Mouse (Mus musculus) CD4-positive, CD25-positive, alpha-beta regulatory T cell, adult 4 months (primary cell): ENCODE measurements around the gene Dennd2a. TPM values are rescaled to one million over a fixed set of nuclear protein-coding genes. Genes with fewer than 3 reads are reported as not detected.

ENCODE experiments used
- ATAC-seq: one replicate; pipeline ENCODE4 v1.8.0; 2017
- polyA plus RNA-seq, 2 experiments: library from polyadenylated mRNA; unstranded; fragments of 100-300 nt; shearing (Covaris generic); gene quantifications; one replicate each; pipeline ENCODE4 v1.2.1; 2017

The Dennd2a gene
- polyA plus RNA-seq, 2 experiments from 2014 or later, result 0.65 TPM; not detected in 1

DNA sequence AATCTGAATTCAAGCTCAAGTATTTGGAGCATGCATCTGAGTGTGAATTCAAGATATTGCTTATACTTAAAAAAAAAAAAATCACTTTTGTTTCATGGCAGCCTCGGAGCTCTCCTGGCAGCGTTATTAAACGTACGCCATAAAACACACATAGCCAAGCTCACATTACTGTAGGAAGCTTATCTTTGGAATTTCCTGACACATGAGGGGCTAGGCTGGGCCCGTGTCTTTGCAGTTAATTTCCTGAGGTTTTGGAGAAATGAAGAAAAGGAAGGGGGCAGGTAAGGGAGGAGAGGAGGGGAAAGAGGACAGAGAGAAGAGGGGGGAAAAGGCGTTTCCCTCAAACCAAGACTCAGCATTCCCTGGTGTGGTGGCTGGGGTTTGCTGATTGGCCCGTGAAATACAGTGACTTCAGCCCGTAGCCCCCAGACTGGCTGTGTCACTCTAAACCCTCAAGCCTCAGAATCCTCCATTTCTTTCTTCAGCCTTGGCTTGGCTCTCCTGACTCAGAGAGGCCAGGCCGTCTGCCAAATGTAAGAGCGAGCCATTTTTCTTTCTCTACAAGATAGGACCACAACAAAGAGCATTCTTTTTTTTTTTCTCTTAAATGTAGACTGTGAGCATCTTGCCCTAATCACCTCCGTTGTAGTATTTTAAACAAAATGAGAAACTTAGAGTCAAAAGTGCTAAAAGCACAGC lies 42.5 kb downstream of the Dennd2a start:
- no peak for ATAC-seq

DNA sequence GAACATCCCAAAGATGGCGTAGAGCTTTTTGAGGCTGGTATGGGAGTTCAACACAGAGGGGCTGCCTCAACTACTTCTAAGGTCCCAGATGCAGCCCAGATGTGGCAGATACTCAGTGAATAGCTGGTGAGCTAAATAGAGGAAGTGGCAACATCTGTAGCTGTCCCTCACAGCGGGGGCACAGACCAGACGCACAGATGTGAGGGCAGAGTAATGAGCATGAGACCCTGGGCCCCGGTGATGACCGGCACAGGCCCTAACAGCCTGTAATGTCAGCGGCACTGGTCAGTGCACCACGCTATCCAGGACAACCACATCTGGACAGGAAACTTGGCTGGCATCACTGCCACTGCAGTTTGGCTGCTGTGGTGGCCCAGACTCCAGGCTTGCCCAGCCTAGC lies 54.2 kb downstream of the Dennd2a start:
- no peak for ATAC-seq

DNA sequence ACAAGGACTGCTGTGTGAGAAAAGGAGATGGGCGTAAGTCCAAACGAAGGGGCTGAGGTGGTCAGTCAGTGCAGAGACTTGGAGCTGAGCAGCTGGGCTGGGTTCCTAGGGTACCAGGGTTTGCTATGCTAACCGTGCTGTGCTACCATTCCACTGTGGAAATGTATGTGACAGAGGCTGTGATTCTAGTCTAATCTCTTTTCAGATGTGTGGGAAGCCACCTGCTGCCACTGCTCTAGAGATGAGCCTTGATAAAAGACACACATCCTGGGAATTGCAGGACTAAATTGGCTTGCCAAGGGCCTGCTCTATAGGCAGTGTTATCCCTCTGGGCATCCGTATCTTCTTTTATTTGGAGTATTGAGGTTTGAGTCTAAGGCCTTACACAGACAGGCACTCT lies 60.5 kb downstream of the Dennd2a start:
- no peak for ATAC-seq

DNA sequence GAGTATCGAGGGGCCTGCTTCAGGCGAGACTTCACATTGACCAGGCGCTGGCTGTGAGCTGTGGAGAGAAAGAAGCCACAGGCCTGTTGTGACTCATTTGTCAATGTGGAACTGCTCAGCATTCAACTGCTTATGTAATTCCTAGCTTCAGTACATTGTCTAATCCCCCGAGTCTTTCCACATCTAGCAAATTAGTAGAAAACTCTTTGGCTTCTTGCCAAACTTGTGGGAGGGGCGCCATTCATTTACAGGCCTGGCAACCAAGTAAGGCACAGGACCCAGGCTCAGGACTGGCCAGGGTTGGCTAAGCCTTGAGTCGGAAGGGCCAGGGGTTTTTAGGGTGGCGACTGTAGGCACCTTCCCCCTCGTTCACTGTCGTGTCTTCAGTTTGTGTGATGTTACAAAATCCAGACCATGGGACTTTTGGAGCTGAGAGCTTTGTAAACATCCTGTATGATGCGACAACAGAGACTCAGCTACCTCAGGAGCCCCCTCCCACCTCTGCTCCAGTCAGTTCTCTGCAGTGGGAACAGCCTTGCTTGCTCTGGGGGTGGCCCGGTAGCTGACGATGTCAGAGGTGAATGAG lies 64.4 kb downstream of the Dennd2a start:
- no peak for ATAC-seq

DNA sequence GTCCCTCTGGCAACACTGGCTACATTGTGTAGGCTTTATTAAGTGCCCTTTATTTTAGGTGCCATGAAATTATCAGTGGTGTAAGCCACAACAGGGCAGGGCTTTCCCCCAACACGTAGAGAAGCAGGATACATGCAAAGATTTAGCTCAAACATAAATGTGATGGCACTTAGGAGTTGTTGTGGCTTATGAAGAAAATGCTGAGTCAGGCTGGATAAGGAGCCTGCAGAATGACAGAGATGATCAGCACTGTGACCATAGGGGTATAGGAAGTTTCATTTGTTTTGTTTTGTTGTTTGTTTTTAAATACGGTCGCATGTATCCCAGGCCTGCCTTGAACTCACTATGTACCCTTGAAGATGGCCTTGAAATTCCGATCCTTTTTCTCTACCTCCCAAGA lies 65.5 kb downstream of the Dennd2a start:
- ATAC-seq, result no peak

DNA sequence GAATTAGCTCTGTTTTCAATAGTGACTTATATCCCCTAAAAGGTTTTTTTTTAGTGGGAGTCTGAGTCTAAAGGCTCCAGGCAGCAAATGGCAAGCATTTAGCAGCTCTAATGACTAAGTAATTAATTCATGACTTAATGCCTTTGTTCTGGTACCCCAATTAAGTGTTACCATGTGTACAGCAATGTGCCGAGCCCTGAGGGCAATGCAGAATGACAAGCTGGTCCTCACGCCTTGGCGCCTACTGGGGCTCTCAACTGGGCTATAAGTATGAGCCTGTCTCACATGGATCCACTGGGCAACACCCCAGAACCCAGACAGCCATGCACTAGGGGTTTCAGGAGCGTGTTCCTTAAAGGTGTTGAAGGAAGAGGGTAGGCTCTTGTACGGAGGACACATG lies 66.5 kb downstream of the Dennd2a start:
- no peak for ATAC-seq

DNA sequence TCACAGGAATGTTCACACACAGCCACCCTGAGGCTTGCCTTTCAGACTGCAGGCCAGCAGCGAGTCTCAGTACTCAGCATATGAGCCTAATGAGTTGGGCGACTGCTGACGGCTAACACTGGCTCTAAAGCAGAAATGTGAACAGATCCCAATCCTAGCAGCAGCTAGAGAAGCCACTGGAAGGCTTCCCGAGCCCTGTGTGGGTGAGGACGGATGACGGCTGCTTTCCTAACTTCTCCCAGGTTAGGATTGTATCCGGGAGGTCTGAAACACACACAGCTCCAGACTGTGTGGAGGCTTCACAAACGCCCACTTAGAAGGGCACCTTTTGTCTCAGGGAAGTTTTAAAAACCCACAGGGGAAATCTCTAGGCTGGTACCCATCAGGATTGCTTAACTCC lies 69.4 kb downstream of the Dennd2a start:
- ATAC-seq, result no peak

DNA sequence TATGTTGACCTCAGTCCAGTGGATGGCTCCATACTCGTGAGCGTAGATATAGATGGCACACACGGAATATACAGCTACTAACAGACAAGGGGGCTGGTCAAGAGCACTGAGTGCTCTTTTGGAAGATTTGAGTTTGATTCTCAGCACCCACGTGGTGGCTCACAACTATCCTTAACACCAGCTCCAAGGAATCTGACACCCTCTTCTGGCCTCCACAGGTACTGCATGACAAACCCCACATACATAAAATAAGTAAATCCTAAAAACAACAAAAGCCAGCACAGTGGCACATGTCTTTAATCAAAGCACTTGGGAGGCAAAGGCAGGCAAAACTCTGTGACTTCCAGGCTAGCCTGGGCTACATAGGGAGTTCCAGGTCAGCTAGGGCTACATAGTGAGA lies 74.0 kb downstream of the Dennd2a start:
- no peak for ATAC-seq

DNA sequence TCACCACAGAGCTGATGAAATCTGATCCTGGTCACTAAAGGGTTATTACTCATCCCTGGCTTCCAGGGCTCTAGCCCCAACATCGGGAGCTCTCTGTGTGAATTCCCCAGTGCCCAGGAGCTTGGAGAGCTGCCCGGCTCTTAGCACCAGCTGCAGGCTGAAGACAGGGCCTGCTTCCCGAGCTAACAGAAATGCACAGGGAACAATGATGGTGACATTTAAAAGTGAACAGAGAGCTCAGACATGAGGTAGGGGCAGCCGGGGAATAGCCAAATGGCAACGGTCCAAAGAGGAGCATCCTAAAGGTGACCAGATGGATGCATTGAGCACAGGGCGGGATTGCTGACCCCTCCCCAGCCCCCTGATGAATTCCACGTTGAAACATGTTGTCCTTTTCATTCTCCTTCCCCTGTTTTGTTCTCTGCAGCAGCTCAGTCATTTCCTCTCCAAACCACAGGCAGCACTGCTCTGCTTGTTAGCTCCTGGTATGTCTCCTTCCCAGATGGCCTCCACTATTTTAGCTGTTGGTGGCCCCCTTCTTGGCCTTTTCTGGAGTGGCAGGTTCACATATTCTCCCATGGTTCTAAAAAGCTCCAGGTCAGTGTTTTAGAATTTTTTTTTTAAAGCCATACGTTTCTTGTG lies 79.0 kb downstream of the Dennd2a start:
- no peak for ATAC-seq

DNA sequence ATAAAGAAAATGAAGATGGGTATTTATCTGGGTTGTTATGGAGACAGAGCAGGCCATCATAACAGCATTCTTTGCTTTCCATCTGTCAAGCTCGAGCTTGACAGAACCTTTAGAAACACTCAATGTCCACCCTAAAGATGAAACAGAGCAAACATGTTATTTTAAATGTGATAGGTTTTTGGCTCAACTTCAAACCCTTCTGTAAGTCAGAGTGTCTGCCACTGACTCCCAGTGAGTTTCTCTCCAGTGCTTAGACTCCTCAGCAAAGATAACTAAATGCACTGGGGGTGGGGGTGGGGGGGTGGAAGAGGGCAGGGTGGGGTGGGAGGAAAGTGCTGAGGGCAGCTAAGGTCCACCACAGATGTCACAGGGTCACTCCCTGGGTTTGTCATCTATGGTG lies 81.0 kb downstream of the Dennd2a start:
- ATAC-seq, result no peak

DNA sequence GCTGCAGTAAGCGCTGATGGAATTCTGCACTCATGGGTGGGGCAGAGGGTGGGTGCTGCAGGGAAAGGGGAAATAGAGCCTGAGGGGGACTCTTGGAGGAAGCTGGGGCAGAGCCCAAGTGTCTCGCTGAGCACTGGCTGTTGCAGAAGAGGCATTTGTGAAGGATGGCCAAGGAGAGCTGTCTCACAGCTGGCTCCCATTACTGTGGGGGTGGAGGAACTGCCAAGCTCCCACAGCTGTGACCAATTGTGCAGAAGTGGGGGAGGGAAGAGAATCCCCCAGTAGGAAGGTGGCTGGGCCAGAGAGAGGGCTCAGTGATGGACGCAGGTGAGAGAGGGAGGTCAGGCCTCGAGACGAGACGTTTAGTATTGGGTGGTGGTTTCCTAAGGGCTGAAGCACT lies 83.2 kb downstream of the Dennd2a start:
- no peak for ATAC-seq

DNA sequence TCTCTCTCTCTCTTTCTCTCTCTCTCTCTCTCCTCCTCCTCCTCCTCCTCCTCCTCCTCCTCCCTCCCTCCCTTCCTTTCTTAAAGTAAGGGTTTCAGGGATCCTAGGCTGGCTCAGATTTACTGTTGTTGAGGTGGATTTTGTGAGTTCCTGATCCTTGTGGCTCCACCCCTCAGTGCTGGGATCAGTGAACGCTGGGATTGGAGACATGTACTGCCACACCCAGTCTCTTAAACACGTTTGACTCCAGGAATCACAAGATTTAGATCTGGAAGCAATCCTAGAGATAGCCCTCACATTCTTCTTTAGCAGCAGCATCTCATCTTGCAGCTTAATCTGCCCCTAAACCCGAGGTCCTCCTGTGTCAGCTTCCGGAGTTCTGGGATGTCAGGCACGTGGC lies 84.8 kb downstream of the Dennd2a start:
- no peak for ATAC-seq

DNA sequence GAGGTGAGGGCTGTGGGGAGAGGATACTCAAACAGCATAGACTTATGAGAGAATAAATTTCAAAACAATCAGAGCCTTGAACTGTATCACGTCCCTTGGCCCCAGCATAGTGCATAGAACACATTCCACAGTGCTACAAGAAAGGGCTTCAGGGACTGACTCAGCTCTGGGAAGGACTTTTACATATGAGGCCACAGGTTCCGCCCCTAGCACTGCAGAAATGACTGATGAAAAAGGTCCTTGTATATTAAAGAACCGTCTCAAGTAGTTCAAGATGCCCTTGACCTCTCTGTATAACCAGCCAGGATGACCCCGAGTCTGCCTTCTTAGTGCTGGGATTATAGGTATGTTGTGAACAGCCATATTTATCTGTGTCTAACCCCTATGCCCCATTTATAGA lies 85.4 kb downstream of the Dennd2a start:
- no peak for ATAC-seq

DNA sequence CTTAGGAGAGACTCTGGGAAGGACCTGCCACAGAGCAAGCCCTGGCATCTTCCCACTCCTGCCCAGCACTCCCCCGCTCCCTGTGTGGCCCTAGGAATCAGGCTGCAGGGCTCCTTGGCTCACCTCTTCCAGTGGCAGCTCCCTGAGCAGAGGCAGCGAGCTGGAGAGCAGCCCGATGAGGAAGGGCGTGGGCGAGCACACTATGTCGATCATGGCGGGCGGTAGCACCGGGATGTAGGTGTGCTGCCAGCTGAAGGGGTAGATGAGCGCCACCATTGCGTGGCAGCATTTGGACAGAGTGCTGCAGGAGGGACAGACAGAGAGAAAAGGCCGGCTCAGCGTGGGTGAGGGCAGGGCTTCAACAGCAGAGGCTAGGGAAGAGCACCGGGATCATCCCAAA lies 87.6 kb downstream of the Dennd2a start:
- no peak for ATAC-seq

DNA sequence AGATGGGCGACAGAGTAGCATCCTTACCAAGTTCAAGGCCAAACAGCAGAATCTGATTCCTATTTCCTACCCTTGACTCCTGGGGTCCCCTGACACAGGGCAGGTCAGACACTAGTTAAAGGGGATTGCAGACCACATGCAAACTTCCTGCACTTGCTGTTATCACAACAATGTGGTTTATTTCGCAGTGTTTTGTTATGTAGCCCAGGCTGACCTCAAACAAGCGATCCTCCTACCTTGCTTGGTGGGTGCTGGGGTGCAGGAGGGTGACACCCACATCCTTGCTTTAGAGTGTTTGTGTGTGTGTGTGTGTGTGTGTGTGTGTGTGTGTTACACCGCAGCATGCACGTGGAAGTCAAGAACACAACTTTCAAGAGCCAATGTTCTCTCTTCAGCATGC lies 88.2 kb downstream of the Dennd2a start:
- ATAC-seq, result no peak

DNA sequence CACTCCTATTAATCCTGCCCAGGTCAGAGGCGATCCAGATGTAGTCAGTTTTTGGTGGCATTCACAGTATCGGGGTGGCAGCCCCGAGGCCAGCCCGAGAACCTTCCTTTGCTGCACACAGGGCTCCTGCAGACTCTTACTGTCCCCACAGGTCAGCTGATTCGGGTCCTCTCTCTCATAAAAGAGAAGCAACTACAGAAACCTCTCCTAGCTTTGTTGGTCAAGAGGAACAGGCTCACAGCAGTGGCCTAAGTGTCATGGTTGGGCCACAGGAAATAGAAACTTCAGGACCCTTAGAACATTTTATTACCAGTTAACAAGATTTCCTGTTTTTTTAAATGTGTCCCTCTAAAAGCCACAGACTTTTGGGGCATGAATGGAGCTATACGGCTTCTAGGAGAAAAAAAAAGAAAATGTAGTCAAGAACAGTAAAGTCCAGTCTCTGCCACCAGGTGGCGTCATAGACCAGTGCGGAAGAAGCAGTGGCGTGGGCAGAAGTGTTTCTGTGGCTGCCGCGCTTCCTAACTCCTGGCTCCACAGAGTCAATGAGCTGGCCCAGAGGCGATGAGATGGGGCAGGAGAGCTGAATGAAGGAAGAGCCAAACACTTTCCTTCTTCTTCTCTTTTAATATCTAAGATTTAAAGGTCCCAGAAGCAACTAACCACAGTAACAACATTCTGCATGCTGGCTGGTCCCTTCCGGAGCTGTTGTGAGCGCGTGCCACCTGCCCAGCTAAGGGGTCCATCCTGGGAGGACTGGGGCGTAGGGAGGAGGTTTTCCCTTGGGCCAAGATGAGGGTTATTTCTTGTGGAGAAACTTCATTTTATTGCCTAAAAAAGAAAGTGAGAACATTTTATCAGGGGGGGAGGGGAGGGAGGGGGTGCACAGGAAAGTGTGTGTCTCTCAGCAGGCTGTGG lies 94.8 kb downstream of the Dennd2a start:
- ATAC-seq, result peak; percentile 95

DNA sequence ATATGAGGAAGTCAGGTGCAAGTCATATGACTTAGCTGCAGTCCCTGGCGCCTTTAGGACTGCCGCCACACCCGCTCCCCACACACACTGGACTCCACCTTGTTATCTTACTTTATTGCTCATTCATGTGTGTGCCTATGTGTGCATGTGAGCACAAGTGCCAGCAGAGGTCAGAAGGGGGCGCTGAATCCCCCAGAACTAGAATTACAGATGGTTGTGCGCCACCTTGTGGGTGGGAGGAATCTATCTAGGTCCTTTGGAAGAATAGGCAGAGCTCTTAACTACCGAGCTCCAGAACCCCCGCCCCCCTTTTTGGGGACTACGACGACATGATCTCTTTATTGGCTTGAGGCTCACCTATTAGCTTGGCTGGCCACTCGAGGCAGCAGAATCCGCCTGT lies 97.6 kb downstream of the Dennd2a start:
- ATAC-seq, result no peak

DNA sequence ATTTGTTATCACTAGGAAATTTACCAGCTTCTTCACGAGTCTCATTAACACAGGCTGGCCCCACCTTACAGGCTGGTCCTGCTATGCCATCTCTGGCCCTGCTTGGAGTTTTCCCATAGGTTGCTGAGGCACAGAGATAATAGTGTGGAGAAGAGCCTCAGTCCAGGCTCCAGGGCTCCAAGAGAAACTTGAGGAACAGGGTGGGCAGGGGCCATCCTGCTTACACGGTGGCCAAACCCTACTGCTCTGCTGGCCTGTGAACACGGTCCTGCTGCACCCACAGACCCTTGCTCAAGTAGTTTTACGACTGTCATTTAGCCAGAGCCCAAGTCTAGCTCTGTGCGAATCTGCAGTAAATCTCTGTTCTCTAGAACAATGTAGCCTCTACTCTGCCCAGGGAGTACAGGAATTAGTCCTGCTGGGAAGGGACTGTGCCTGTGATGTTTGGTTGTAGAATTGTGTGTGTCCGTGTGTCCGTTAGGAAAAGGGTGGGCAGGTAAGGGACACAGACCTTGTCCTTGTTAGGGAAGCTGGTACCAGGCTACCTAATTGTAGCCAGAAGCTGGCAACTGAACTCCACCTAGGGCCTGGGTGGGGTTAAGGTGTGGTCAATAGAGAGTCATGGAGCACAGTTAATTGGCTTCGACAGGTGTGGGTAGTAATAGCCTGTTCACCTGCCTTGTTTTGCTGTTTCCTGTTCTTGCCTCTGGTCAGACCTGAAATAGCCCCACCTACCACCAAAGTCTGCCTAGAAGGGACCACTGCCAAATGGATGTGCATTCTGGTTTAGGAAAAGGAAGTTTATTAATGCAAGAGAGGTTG lies 102.1 kb downstream of the Dennd2a start:
- ATAC-seq, result no peak

DNA sequence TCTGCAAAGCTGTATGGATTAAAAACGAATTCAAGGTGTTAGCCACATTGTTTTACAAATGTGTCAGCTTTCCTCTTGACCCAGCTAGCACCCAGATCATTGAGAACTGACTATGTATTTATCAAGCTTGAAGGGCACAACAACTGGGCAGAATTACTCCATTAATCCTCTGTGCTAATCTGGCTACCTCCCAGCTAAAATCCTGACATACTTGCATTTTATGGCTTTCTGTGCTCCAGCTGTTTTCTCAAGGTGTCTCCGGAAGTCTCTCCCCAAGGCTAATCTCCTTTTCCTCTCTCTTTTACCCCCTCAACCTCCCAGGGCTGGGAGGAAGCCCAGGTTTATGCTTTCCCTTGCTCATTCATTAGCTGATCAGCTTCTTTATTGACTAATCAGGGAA lies 103.1 kb downstream of the Dennd2a start:
- ATAC-seq, result no peak

DNA sequence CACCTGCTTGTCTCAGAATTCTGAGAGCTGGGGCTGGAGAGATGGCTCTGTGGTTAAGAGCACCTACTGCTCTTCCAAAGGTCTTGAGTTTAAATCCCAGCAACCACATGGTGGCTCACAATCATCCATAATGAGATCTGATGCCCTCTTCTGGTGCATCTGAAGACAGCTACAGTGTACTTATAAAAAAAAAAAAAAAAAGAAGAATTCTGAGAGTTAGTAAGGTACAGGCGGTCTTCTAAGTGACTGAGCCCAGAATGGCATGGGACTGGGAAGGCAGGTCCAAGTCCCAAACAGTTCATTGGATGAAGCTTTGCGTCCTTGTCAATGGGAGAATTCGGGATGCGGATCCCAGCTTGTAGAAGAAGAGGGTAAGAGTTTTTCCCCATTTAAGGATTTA lies 104.1 kb downstream of the Dennd2a start:
- ATAC-seq, result no peak

DNA sequence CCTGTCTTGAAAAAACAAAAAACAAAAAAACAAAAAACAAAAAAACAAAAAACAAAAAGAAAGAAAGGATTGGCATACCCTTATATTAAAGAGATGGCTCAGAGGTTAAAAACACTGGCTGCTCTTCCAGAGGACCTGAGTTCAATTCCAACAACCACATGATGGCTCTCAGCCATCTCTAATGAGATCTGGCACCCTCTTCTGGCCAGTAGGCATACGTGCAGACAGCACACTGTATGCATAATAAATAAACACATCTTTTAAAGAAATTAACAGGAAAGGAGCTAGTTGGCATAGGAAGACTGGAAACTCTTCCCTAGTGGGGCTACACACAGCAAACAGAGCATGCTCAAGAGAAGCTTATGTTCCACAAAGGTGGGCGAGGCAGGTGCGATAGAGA lies 106.6 kb downstream of the Dennd2a start:
- no peak for ATAC-seq

DNA sequence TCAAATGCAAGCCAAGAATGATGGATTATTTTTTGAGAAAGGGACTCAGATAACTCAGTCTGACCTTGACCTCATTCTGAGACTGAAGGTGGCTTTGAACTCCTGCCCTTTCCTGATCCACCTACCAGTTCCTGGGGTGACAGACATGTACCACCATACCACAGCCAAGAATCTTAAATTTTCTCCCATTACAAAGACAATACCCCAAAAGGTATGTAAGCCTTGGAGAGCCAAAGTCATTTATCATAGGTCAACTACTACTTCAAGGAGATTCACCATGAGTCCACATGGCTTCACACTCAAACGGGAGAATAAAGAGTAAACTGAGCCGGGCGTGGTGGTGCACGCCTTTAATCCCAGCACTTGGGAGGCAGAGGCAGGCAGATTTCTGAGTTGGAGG lies 107.1 kb downstream of the Dennd2a start:
- ATAC-seq, result no peak
